Mouse (Mus musculus): Measurements from ENCODE around the gene Rpl35.

The Rpl35 gene

DNA sequence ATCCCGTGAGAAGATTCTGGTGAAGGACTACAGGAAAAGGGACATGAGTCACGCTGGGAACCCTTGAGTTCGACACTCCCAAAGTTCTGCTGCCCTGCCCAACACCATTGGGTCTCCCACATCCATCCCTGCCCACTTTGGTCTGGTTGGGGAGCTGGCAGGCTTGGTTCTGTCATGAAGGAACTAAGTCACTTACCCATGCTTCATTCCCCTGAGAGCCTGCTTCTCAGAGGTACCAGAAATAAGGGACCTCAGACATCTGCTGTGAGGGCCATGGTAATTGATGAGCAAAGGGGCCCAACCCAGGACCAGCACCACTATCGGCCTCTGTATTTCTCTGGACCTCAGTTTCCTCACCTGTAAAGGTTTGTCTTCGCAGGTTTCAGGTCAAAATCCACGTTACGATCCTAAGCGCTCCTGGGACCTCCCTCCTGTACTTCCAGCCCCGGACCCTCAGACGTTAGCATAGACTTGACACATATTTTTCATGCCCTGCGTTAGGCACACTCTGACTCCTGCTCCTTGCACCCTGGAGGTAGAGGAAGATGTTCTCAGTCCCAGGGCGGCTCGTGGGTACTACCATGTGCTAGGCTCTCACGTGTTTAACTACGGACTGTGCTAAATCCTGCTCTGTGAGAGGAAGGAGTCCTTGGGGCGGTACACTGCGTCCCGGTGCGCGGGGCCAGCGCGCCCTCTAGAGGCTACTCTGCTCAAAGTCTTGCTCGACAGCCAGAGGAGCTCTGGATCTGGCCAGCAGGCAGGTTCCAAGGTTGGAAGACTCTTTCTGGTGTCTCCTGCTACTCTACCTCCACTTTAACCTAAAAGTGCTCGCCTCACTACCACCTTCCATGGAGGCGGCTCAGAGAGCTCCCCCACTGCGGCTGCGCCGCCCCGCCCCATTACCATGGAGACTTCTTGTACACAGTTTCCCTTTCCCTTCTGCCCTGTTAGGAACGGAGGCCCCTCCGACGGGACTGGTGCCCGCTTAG is 7.7 kb downstream of the Rpl35 start, which contains the start of gene Wdr38:
TSS of gene Wdr38 (plus strand) at position 91 of the 989 bp plus-strand sequence.
- DNase-seq (ENCODE audit: extremely low spot score) = peak; percentile 92

GRCm38 (mm10) chr2:38992452-38992851 is 13.0 kb downstream of the Rpl35 start:
- no peak for DNase-seq (ENCODE audit: extremely low spot score)

DNA sequence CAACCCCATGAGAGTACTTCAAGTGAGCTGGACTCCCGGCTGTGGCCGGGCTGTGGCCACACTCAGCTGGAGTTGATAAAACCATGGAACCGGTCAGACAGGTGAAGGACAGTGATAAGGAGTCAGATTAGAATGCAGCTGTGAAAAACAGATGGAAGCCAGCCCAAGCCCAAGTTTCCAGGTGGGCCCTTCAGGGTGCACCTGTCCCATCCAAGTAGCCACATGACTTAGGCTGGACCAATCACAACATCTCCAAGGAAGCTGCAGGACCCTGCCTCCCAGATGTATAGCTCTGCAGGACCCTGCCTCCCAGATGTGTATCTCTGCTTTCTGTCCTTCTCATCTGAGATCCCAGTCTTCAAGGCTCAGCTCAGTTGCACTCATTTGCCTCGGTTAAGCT is 13.4 kb downstream of the Rpl35 start:
- DNase-seq (ENCODE audit: extremely low spot score) = no peak

DNA sequence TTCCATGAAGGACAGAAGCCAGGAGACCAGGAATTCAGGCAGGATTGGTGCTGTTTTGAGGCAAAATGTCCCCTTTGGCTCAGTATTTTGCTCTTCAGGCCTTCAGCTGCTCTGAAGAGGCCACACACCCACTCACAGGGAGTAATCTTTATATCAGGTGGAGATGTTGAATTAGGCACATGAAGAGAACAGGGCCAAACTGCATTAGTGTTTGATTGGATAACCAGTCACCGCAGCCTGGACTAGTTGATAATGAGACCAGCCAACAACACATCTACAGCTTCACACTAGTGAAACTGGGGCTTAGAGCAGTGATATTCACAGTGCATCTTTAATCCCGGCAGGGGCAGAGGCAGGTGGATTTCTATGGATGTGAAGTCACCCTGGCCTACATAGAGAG is 16.5 kb downstream of the Rpl35 start:
- DNase-seq (ENCODE audit: extremely low spot score) = no peak

DNA sequence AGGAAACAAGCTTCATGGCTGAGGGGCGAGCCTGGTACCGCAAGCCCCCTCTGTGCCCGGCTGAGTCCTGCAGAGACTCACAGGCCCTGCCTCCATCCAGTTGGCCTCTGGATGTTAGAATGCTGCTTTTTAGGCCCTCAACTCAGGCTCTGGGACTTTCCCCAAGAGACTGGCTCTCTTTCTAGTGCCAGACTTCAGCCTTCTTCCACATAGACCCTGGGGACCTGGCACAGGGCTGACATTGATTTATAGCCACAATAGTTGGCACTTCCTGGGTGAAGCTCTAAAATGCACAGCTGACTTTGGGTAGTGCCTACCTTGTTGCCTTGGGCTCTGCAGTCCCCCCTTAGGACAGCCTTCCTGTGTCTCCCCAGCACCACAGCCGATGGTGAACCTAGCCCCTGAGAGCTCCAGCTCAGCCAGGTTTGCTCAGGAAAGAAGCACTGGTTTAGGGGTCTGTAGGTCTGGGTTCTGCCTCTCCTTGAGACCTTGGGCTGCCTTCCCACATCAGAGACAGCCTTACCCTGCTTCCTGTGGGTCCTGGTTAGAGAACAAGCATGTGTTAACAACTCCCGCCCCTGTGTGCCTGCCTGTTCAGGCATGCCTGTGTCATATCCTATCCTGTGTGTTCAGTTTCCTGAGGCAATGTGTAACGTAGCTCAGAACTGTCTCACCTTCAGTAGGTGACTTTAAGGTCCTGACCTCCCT is 17.5 kb downstream of the Rpl35 start:
- DNase-seq (ENCODE audit: extremely low spot score) = no peak

- DNase-seq (ENCODE audit: extremely low spot score) = no peak
Observed at GRCm38 (mm10) chr2:38987371-38987770, 18.1 kb downstream of the Rpl35 start.

DNA sequence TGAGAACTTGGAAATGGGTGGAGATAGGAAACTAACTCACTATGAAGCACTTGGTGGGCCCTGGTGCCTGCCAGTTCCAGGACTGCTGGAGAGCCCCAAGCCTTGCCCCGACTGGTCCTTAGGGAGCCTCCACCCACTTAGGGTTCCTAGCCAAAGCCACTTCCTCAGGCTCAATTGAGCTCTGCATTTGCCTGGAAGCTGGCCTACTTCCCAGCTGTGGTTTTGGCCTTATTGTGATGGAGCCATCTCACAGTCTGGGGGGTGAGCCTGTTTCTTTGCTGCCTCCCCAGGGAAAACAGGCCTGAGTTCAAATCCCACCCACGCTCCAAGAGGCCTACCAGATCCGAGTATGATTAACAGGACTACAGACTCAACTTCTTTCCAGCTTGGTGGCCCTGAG is 18.8 kb downstream of the Rpl35 start:
- no peak for DNase-seq (ENCODE audit: extremely low spot score)

DNA sequence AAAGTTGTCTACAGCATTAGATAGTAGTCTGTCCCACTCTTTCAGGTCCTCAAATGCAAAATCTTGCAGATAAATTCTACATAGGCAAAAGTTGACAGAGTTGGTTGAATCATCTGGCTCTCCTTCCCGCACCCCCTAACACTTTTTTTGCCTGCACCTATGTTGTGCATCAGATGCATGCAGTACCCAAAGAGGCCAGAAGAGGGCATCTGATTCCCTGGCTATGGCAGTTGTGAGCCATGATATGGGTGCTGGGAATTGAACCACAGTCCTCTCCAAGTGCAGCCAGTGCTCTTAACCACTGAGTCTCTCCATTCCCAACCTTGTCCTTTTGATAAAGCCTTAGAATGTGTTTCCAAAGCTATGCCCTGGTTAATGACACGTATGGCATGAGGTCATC is 22.0 kb downstream of the Rpl35 start:
- no peak for DNase-seq (ENCODE audit: extremely low spot score)

- no peak for DNase-seq (ENCODE audit: extremely low spot score)
Observed at GRCm38 (mm10) chr2:38977837-38978236, 27.6 kb downstream of the Rpl35 start.

GRCm38 (mm10) chr2:38975941-38976805 is 29.3 kb downstream of the Rpl35 start:
- DNase-seq (ENCODE audit: extremely low spot score) = no peak

- DNase-seq (ENCODE audit: extremely low spot score) = no peak
Observed at GRCm38 (mm10) chr2:38975181-38975580, 30.2 kb downstream of the Rpl35 start.

DNA sequence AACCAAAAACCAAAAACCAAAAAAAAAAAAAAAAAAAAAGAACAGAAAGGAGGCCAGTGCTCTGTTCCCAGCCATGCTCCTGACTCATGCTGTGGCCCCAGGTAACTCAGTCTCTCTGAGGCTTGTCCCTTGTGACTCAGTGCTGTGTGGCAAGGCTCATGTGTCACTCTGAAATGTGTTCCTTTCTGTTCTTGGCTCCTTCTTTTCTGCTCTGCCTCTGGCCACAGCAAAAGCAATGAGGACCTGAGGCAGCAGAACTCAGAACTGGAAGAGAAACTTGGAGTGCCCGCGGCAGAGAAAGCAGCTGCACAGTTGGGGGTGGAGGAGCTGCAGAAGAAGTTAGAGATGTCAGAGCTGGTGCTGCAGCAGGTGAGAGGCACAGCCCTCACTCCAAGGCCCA is 31.3 kb downstream of the Rpl35 start:
- DNase-seq (ENCODE audit: extremely low spot score) = no peak

DNA sequence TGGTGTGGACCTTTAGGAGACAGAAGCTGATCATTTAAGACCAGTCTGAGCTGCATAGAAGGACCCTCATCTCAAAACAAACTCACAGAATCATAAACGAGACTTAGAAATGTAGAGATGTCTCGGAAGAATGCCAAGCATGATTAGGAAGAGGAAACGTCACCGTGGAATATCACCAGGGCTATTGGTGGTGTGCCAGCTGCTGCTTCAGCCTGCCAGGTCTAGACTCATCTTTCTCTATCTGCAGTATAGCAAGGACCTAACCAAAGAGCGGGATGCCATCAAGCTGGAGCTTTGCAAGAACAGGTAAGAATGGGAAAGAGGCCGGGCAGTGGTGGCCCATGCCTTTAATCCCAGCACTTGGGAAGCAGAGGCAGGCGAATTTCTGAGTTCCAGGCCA is 31.7 kb downstream of the Rpl35 start:
- no peak for DNase-seq (ENCODE audit: extremely low spot score)

DNA sequence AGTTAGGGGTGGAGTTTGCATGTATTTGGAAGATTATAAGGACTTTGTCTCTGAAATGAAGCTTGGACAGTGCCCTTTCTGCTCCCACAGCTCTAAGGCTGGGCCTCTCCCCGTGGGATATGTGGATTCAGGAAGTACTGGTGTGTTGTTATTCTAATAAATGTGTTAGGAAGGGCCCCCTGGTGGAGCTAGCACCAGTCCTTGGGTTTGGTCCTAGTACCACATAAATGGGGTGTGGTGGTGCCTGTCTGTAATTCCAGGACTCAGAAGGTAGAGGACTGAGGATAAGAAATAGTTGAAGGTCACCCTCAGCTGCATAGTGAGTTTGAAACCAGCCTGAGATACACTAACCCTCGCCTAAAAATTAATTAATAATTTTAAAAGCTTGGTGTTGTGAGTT is 32.2 kb downstream of the Rpl35 start:
- no peak for DNase-seq (ENCODE audit: extremely low spot score)

DNA sequence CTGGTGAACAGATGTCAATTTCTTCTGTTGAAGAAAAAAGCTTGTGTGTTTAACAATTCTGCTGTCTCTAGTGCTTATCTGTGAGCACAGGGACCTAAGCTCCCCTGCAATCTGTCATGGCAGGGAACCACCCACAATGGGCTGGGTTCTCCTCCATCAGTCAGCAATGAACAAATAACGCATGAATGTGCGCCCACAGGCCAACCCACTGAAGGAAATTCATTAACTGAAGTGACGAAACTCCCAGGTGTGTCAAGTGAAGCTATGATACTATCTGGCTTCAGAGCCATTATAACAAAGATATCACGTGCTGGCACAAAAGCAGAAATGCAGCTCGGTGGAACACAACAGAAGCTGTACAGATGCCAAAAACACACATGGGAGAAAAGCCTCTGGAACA is 35.4 kb downstream of the Rpl35 start:
- DNase-seq (ENCODE audit: extremely low spot score) = no peak

DNA sequence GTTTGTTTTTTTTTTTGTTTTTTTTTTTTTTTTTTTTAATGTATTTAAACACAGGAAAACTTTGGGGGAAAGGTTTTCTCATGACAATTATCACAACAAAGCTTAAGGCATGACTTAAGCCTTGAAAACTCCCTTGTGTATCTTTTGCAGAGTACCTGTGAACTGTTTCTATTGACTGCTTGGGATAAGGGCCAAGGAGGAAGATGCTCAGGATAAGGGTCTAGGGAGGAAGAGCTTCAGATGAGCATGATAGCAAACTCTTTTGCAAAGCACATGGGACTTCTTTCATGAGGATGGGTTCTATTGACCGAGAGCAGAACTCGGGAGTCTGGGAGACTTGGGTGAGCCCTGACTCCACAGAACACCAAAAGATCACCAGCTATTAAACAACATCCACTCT is 35.8 kb downstream of the Rpl35 start:
- DNase-seq (ENCODE audit: extremely low spot score) = no peak

GRCm38 (mm10) chr2:38964198-38964597 is 41.2 kb downstream of the Rpl35 start:
- peak; percentile 31 for DNase-seq (ENCODE audit: extremely low spot score)

DNA sequence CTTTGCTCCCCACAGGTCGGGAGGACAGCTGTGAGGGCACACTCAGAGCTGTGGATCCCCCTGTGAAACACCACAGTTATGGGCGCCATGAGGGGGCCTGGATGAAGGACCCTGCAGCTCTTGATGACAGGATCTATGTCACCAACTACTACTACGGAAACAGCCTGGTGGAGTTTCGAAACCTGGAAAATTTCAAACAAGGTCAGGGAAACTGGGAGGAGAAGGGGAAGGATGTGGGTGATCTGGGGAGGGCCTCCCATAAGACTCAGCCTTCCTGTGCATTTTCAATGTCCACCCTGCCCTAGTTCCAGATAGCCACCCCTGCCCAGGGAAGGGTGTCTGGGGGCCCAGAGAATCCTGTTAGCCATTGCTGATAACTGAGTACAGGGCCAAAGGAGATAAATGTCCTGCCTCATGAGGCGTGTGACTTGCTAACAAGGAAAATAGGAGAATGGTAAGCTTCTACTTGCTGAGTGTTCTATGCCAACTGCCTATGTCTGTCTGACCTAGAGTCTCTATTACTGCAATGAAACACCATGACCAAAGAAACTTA is 47.7 kb downstream of the Rpl35 start:
- DNase-seq (ENCODE audit: extremely low spot score) = no peak

DNA sequence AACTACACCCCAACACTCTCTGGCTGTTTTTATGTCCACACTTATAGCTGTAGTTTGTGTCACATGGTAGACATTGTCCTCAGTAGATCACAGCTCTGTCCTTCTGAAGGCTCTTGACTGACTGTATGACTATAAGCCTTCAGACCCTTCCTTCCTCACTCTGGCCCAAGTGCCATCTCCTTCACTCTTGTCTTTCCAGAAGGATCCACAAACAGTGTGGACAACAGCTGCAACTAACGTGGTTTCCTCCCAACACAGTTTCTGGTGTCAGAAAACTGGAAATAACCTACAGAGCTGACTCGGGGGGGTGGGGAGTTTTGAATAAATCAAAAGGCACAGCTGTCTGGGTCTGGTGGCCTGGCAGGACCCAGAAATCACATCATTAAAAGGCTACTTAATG is 49.4 kb downstream of the Rpl35 start:
- DNase-seq (ENCODE audit: extremely low spot score) = no peak

GRCm38 (mm10) chr2:38953152-38953883 is 52.1 kb downstream of the Rpl35 start:
- DNase-seq (ENCODE audit: extremely low spot score) = no peak
